Mouse (Mus musculus) megakaryocyte progenitor cell, adult 5-6 weeks (primary cell): ENCODE data around the gene Rab7b. TPM values are rescaled to one million over a fixed set of nuclear protein-coding genes. Genes with fewer than 3 reads are reported as not detected.
A peak's percentile ranks its signal among the peaks of the same experiment; 100 is the strongest.

Experiments used
- ATAC-seq: replicated peaks from 2 replicates; pipeline ENCODE4 v1.8.0; 2016; ENCODE audit warnings: mild to moderate bottlenecking, moderate TSS enrichment, inconsistent platforms; ENCODE audit not compliant: poor library complexity
- total RNA-seq, 2 experiments: library from RNA; stranded (forward) in 1 of 2; stranded (reverse) in 1 of 2; fragments of 157-497, 149-512 nt in 1 of 2; fragments of 200-1000 nt in 1 of 2; gene quantifications; 2 replicates each; pipeline versions ENCODE4 v1.2.3 to v1.2.4; 2015 to 2017

The Rab7b gene
- total RNA-seq, 2 experiments from 2014 or later, result 5.8 to 31.1 TPM

DNA sequence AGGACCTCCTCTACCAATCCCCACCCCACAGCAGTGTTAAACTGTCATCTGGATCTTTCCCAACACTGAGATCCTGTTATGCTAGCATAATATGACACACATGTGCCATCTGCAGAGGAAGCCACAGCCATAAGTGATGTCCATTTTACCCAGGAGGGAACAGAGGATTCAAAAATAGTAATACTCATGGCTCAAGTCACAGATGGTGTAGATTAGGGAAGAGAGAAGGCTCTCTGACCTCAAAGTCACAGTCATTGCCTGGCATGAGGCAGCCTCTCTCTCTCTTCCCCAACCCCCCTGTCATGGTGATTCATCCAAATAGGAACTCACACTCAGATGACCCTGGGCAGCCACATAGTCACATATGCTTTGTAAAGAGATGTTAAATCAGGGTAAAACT, 2.9 kb downstream of the Rab7b start:
- ATAC-seq, result peak; percentile 83

DNA sequence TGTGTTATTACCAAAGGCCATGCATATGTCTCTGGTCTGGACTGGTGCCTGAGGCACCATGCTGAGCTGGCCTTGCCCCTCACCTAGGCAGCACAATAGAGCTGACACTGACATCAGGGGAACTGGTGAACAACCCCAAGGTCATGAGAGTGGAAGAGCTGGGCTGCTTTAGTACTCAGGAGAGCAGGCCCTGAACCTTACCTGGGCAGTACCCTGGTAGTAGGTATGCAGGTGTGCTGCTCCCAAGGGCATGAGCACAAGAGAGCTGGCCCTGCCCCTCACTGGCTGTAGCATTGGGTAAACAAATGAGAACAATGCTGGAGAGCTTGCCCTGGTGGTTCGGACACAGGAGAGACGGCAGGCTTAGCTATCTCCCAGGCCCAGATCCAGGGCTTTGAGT, 6.8 kb downstream of the Rab7b start:
- no peak for ATAC-seq

DNA sequence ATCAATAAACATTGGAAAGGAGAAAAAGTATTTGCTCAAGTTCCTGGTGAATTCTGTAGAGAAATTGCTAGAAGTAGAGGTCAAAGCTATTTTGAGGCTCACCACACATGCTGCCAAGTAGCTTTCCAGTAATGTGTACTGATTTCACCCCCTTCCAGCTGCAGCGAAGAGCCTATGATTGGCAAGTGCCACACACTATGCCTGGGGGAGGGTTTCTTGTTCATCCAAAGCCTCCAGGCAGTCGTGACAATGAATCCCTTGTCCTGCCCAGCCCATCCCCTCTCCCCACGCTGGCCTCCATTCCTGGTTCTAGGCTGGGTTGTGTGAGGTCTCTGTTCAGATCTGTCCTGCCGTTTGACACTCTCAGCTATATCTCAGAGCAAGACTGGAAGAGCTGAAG, 7.8 kb downstream of the Rab7b start:
- ATAC-seq, result no peak

DNA sequence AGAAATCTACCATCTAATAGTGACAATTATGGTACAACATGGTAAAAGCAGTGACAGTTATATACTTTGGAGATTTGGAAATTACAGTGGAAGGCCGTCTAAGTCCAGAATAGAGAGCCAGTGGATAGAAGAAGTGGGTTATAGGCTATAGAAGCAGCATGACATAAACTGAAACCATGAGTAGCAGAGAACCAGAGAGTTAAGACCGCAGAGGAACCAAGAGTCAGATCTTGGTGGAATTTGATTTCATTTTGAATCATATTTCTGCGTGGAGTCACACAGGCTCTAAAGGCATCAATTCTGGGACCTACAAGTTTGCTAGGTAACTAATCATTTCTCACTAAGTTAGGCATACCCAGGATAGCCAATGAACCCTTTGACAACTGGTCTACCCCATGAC, 10.3 kb downstream of the Rab7b start:
- ATAC-seq, result no peak

DNA sequence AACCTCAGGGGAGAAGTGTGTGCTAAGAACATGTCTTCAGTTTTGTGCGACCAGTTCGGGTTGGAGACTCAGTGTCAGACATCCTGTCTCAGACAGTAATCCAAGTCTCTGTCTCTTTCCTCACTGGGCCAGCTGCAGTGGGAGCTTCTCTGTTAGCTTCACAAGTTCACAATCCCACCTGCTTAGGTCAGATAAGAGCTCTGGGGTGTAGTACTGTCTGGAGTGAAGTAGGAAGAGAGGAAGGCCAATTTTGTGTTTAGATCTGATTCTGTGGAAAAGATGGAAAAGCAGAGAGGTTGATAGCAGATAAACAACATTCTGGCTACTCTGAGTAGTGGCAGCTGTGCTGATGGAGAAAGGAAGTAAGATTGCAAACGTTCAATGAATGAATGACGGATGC, 11.1 kb downstream of the Rab7b start:
- ATAC-seq, result no peak

DNA sequence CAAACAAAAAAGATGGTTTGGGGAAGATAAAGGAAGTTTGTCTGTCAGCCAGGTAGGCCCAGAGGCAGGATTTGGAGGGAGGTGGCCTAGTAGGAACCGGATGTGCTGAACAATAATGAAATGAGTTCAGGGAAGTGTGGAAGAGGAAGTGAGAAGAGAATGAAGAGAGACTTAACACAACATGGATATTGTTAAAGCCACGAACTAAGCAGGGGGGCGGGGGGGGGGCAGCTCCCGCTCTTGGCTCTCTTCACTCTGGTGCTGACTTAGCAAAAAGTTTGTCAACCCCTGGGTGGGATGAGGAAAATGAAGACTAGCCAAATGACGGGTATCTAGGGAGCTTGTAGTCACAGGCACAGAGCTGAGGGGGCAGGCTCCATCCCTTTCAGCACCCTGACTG, 12.0 kb downstream of the Rab7b start:
- ATAC-seq, result peak; percentile 77

DNA sequence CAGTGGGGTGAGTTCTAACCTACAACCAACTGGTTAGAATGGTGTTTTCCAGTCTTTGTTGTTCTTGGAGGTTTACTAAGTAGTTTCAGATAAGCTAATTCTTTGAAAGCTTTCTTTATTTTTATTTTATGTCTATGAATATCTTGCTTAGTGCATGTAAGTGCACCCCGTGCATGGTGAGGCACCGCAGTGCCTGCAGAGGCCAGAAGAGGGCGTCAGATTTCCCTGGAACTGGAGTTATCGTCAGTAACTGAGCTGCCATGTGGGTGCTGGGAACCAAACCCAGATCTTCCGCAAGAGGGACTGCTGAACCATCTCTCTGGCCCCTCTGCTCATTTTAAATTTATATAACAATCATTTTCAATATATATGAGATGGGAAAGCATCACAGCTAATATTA, 12.9 kb downstream of the Rab7b start:
- no peak for ATAC-seq

DNA sequence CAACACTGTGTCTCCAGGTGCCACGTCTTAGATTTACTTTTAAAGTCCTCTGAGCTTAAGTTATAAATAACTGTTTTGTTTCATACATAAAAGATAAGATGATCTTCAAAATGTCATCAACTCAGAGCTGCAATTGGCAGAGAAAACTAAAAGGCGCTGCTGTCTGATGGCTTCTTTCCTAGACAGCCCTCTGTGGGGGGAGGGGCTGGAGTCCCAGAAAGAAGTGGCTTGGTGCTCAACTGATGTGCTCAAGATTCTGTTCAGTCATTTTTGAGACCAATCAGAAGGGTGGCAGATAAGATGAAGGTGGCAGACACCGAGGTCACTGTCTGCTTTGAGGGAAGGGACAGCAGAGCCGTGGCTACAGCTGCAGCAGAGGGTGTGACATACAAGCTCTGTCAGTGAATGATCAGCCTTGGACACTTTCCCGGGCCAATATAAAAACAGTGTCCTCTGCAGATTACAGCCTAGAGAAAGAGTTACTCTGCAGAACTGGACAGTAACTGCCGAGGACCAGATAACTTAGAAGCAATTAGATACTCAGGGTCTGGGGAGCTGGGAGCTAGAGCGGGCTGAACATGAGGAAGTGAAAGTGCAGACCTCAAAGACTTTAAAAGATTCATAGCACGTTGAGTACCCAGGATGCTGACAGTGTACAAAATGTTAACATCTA, 13.7 kb downstream of the Rab7b start:
- peak; percentile 51 for ATAC-seq

DNA sequence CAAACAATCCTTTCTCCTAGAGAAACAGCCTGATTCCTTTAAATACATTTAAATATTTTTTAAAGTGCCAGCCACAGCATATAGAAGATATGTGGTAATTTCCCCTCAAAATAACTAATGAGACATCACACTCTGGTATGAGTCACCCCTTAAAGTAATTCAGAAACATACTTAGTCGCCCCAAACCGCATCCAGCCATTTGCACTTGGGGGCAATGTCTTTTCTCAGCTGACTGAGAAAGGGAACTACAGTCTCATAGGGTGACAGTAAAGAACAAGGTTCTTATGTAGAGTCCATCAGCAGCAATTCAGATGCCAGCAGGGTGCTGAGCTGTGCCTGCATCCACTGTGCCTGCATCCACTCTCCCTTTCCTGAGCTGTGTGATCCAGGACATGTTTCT, 15.0 kb downstream of the Rab7b start:
- ATAC-seq, result 0 out of 2 replicates have a peak, but pooled peaks have one; percentile 12

DNA sequence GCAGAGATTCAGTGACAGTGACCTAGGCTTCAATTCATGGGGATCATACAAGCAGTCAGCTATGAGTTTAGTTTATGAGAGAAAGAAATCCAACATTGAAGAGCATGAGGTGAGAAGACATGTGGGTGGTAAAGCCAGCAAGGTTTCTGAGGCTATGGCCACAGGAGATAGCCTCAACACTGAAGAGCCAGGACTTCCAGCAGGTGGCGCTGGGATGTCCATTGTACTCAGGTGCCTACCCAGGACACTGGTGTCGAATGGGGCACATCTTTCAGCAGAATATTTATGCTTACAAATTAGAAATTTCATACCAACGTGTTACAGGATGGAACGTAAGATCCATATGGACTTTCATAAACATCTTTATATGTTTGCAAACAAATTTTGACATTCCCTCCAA, 19.8 kb downstream of the Rab7b start:
- peak; percentile 85 for ATAC-seq

DNA sequence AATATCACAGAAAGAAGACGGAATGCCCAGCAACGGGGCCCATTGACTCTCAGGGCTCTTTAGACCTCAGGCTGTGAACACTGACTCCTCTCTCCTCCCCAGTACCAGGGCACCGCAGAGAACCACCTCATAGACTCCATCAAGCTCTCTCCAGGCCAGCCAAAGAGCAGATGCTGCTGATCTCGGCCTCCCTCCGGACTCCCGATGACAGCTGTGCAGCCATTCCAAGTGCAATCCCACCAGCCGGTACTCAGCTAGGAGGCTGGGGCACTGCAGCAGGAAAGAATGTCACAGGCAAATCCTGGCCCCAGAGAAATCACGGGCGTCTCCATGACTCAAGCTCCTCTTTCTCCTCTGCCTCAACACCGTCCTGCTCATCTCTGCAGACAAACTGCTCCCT, 23.0 kb downstream of the Rab7b start:
- ATAC-seq, result no peak

DNA sequence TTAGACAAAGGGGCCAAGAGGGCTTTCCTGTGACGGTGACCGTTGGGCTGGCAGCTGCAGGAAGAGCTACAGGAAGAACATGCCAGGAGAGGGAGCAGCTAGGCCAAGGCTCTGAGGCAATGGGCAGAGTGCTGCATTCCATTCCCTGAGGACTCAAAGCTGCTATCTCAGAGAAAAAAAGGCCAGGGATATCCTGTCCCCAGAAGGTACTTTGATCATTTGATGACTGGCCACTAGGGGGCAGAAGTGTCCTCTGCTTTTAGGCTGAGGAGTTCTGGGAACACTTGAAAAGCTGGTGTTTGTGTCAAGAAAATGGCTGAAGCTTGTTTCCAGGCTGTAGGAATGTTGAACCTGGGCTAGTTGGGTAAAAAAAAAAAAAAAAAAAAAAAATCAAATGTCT, 23.9 kb downstream of the Rab7b start:
- ATAC-seq, result peak; percentile 55; the same call in 1 of the 2 replicates

DNA sequence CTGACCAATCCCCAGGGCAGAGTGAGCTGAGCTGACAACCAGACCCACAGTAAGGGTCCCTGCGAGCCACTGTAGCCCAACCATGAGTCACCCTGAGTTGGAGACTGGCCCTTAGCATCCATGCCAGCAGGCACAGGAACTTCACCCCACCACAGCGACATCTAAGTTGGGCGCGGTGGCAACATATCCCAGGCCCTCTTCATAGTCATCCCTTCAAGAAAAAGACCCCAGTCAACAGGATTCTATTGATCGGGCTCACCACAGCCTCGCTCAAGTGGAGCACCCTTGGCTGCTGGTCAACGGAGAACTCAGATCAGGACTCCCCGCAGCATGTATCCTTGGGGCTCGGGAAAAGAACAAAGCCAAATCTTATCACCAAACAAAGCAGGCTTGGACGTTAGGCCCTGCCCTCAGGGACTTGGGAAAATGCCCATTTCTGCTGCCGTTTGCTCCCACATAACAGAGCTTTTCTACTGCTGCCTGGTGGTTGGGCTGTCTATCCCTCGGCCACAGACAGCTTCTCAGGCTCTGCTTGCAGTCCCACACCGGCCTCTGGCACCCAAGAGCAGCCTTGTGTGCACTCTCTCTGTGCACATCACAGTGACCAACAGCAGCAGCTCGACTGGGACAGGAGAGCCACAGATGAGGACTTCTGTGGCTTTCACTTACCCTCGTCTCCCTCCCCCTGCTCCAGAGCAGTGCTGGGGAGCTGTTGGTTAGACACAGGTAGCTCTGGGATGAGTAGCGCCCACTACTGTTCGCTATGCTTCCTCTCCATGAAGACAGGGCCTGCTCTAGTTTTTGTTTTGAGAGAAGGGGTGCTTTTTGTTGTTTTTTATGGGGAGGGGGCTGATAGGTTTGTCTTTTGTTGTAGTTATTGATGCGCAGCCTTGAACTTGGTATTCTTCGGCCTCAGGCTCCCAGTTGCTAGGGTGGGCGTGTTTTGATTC, 26.2 kb downstream of the Rab7b start:
- ATAC-seq, result no peak

DNA sequence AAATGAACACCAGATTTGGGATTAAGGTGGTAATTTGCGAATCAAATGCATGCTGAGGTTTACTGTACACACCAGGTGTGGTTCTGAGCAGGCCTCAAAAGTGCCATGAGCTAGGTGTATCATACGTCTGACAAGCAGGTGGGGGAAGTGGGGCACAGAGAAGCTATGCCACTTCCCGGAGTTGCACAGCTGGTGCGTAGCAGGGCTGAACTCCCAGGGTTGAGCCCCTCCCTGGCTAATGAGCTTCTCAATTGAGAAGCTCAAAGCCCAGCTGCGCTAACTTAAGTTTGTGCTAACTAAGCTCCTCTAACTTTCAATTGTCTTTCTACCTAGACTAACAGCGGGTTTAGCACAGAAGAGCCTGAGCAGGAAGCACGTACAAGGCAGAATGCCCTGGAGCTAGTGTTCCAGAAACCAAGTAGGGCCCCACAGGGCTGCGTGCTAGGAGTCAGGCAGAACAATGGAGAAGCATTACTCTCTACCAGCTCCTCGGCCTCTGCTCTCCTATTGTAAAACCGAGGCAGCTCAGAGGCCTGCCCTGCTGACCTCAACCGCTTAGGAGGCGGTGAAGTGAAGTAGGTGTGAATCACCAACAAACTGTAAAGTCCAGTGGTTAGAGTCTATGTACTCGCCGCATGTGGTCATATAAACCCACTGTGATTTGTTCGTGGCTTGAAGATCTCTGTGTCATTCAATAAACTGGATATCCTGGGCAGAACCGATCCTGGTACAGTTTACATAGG, 30.6 kb downstream of the Rab7b start:
- no peak for ATAC-seq

DNA sequence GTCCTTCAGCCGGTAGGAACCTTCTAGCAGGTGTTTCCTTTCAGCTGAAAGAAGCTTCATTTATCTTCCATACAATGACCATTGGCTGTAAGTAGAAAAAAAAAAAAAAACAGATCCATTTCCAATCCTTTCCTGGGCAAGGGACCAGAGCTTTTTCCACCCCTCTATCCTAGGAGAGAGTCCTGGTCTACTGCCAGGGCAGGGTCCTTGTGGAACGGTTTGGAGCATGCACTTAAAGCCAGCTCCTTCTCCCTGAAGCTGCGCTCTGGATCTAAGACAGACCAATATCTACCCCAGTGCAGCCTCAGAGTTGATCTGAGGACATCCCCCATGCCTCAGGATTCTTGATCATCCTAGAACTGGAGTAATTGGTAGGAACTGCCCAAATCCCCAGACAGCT, 33.5 kb downstream of the Rab7b start:
- ATAC-seq, result no peak

DNA sequence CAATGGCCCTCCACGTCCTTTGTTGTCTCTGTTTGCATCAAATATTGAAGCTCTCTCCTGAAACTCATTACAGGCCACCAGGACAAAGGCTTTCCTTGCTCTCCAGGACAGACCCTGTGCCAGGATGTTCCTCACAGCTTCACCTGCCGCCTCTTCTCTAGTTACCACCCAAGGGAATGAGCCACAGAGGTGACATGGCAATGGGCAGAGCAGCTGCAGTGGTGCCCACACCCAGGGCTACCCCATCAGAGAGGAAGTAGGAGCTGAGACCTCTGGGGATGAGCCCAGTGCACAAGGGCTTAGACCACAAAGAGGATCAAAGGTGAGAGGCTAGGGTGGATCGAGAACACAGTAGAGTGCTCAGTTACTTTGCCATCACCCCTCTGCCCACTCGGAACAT, 35.1 kb downstream of the Rab7b start:
- ATAC-seq, result no peak

DNA sequence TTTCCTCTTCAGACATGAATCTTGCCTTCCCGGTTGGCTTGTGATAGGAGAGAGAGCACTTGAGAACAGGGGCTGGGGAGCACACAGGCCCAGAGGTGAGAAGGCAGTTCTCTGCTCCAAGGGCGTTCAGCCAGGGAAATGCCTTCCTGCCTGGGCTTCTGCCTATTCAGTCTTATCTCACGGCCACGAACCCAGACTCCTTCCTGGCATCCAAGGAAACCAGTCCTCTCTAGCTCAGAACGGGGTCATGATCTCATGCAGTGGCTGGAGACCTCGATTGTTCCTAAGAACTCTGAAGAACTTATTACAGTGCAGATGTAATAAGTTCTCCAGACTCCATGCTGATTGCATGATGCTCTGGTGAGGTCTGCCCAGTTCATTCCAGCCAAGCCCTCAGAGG, 38.1 kb downstream of the Rab7b start:
- ATAC-seq, result no peak

DNA sequence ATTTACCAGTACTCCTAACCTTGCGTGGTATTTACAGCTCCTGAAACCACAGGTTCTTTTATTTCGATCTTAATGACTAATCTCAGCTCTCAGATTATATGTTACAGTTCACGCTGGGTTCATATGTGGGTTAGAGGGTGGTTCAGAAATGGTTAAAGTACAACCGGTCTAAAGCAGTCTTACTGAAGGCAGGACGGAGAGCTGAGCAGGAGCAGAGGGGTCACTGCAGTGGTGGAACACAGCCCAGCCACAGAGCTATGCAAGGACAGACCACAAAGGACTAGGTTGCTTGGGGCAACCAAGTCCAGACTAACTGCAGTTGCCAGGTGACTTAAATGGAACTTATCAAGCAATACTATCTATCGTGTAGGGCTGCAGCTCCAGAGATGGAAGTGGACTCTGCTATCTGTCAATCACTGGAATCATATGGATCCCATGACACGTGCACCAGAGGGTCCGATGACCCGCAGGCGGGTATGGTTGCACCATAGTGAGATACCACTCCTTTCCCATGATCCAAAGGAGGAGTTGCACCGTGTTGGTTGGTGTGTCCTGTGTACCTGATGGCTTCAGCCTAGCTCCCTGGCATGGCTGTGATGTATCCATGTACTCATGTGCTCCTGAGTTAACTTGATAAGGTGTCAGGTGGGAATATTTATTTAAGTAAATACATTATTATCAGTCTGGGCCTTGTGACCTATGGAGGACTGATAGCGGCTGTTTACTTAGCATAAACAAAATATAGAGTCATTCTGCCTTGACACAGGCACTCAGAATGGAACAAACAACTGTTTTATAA, 42.3 kb downstream of the Rab7b start:
- no peak for ATAC-seq

DNA sequence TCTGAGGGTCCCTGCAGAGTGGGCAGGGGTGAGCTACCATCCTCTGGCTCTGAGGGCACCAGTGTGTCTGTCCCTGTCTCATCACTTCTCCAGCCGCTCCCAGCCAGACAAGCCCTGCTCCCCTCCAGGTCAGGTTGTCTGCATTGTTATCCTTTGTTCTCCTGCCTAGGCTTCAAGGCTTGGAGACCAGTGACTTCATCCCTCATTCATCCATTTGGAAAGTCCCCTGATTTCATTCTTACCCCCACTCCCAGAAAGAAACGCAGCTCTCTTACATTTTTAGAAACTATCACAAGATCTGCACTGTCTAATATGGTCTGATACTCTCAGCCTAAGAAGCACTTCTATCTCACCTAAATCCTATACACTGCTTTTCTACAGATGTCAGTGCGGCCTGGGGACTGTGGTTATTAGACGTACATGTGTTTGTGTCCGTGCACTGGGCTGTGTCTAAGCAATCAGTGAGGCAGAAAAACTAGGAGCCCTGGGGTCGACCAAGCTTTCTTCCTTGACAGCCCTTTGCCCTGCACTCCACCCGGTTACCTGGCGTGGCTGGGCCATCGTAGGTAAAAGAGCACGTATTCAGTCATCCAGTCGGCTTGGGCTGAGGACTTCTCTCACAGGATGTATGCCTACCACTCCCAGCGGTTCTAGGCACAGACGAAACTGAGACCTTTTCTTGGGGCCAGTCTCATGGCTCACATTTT, 45.1 kb downstream of the Rab7b start:
- no peak for ATAC-seq

DNA sequence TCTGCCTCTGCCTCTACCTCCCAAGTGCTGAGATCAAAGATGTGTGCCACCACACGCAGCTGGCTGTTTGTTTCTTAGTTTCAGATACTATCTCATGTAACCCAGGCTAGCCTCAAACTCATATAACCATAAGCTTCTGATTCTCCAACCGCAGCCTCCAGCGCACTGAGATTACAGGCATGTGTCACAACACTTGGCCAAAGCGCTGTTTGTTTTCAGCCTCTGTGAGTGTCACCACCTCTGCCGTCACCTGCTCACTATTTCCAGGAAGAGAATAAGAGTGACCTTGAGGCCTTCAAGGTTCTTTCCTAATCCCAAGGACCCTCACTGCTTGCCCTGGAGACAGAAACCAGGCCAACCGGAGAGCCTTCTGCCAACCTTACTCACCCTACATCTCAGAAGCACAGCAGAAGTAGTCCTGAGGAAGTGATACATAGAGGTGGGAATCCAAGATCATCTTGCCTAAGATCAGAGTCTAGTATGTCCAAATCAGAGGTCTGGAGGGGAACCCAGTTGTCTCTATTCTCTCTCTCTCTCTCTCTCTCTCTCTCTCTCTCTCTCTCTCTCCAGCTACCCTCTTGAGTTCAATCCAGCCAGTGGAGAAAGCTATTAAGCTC, 46.3 kb downstream of the Rab7b start:
- peak; percentile 47 for ATAC-seq
